Comparison of ENCODE assay signal across 9 mouse cellular contexts in the genomic region with DNA sequence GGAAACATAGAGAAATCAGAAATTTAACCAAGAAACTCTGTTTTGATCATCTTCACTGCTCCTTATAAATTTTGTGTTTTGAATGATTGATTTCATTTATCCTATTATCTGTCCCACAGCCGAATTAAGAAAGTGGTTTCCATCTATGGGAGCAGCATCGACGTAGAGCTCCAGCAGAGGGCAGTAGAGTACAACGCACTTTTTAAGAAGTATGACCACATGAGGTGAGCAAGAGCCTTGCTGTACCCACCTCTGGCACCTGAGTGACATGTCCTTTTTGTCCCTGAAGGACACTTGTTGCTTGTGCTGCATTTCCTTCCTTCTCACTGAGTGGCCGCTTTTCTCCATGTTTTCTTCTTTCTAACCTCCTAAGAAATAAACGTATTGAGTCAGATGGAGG. TPM values are rescaled to one million over a fixed set of nuclear protein-coding genes. Genes with fewer than 3 reads are reported as not detected.
DNase-seq lines count a peak whose midpoint lies in the region; ATAC-seq and TF ChIP-seq lines count a peak whose summit lies in the region.
"Had no signal": no experiment of that assay in that cellular context is flagged by ENCODE, and none has a peak within 500 bp of the region (broad histone marks: within the 10 kb centered on the region; RNA-seq: fewer than 3 reads in every experiment).

No protein-coding gene starts in this region.

- H3K27ac ChIP-seq in forebrain, embryonic 13.5 days: no peak overlapping the region
- no peak overlapping the region for H3K27ac ChIP-seq in forebrain, embryonic 12.5 days
- H3K27ac ChIP-seq in layer of hippocampus, adult 2 months: no peak overlapping the region
- H3K27ac ChIP-seq in lung, postnatal 0 days (ENCODE audit: low read length): no peak overlapping the region
- no peak overlapping the region for H3K27ac ChIP-seq in small intestine, adult 2 months (ENCODE audit: insufficient read depth, low read depth, low read length)
- H3K27ac ChIP-seq: lung, embryonic 15.5 days had no signal

- H3K9ac ChIP-seq in forebrain, embryonic 13.5 days: no peak overlapping the region
- no peak overlapping the region for H3K9ac ChIP-seq in forebrain, embryonic 12.5 days
- no peak overlapping the region for H3K9ac ChIP-seq in lung, postnatal 0 days (replicated peaks; ENCODE audit: low read depth)
- H3K9ac ChIP-seq: lung, embryonic 15.5 days had no signal

- no peaks in the 10 kb centered on the region for H3K27me3 ChIP-seq in forebrain, embryonic 13.5 days
- no peaks in the 10 kb centered on the region for H3K27me3 ChIP-seq in forebrain, embryonic 12.5 days
- H3K27me3 ChIP-seq in lung, postnatal 0 days (replicated peaks; ENCODE audit: insufficient read depth, low read length): no peaks in the 10 kb centered on the region
- H3K27me3 ChIP-seq in small intestine, adult 2 months (ENCODE audit: control insufficient read depth, insufficient read depth, low read length): no peaks in the 10 kb centered on the region
- H3K27me3 ChIP-seq: lung, embryonic 15.5 days had no signal

- no peak for TF ChIP-seq POLR2A in small intestine, adult 2 months (IDR thresholded peaks at IDR 0.05; ENCODE audit: low read depth, low read length)

- H3K4me3 ChIP-seq in forebrain, embryonic 13.5 days: no peak overlapping the region
- no peak overlapping the region for H3K4me3 ChIP-seq in forebrain, embryonic 12.5 days (replicated peaks)
- no peak overlapping the region for H3K4me3 ChIP-seq in layer of hippocampus, adult 2 months
- no peak overlapping the region for H3K4me3 ChIP-seq in lung, postnatal 0 days (ENCODE audit: low read depth, low read length)
- H3K4me3 ChIP-seq in small intestine, adult 2 months (ENCODE audit: low read depth, low read length): no peak overlapping the region
- H3K4me3 ChIP-seq: lung, embryonic 15.5 days had no signal

- peaks cover 68% of the 10 kb centered on the region for H3K36me3 ChIP-seq in forebrain, embryonic 13.5 days (ENCODE audit: poor library complexity, severe bottlenecking)
- H3K36me3 ChIP-seq in forebrain, embryonic 12.5 days (replicated peaks): peaks cover 67% of the 10 kb centered on the region
- peaks cover 41% of the 10 kb centered on the region; the same call in 1 of the 2 replicates for H3K36me3 ChIP-seq in lung, postnatal 0 days (ENCODE audit: insufficient read depth, low read length)
- peaks cover 58% of the 10 kb centered on the region for H3K36me3 ChIP-seq in small intestine, adult 2 months (ENCODE audit: control insufficient read depth, insufficient read depth, low read length)

- 0 out of 2 replicates have a peak, but pooled peaks have one; percentile 27 for ATAC-seq in forebrain, embryonic 13.5 days
- ATAC-seq in forebrain, embryonic 12.5 days (ENCODE audit: low FRiP score): no peak
- peak; percentile 65 for ATAC-seq in lung, postnatal 0 days

- TF ChIP-seq CTCF in layer of hippocampus, adult 2 months (conservative IDR thresholded peaks at IDR 0.05): peak; percentile 95
- TF ChIP-seq CTCF in lung, postnatal 0 days (IDR thresholded peaks at IDR 0.05): peak; percentile 92
- TF ChIP-seq CTCF in small intestine, adult 2 months (IDR thresholded peaks at IDR 0.05; ENCODE audit: extremely low read depth, insufficient read length, insufficient replicate concordance, low read depth, low read length): peak; percentile 78; the same call in 1 of the 2 replicates

- no peak overlapping the region for H3K4me2 ChIP-seq in forebrain, embryonic 13.5 days
- no peak overlapping the region for H3K4me2 ChIP-seq in forebrain, embryonic 12.5 days
- no peak overlapping the region for H3K4me2 ChIP-seq in lung, postnatal 0 days (replicated peaks; ENCODE audit: low read depth, low read length)
- H3K4me2 ChIP-seq: lung, embryonic 15.5 days had no signal

- no peaks in the 10 kb centered on the region for H3K4me1 ChIP-seq in forebrain, embryonic 13.5 days
- H3K4me1 ChIP-seq in forebrain, embryonic 12.5 days: no peaks in the 10 kb centered on the region
- no peaks in the 10 kb centered on the region for H3K4me1 ChIP-seq in lung, postnatal 0 days (ENCODE audit: insufficient read depth, low read depth, low read length)
- peaks cover 2% of the 10 kb centered on the region; the same call in 1 of the 2 replicates for H3K4me1 ChIP-seq in small intestine, adult 2 months (ENCODE audit: control insufficient read depth, insufficient read depth, insufficient read length, low read length)
- H3K4me1 ChIP-seq: lung, embryonic 15.5 days had no signal

- no peaks in the 10 kb centered on the region for H3K9me3 ChIP-seq in forebrain, embryonic 13.5 days (replicated peaks)
- no peaks in the 10 kb centered on the region for H3K9me3 ChIP-seq in forebrain, embryonic 12.5 days
- H3K9me3 ChIP-seq in lung, postnatal 0 days (ENCODE audit: low read length): no peaks in the 10 kb centered on the region
- H3K9me3 ChIP-seq: lung, embryonic 15.5 days had no signal

- 46% methylated on average over 6 of the region's 6 CpGs for WGBS in forebrain, embryonic 13.5 days
- 45% methylated on average over 6 of the region's 6 CpGs for WGBS in forebrain, embryonic 12.5 days
- WGBS in lung, postnatal 0 days: 42% methylated on average over 6 of the region's 6 CpGs
- WGBS in small intestine, adult 2 months: 32% methylated on average over 6 of the region's 6 CpGs

- peak; percentile 45 for DNase-seq in Muller cell, postnatal 12 days (ENCODE audit: inconsistent ontology term)
- DNase-seq in cerebellum, adult 9-10 months: peak; percentile 81
- DNase-seq in gastrocnemius, postnatal 10 days: peak; percentile 50
- DNase-seq in layer of hippocampus, adult 2 months (ENCODE audit: low spot score in 2 of 2): peak; percentile 61 to 67
- peak; percentile 89 for DNase-seq in lung, postnatal 0 days (ENCODE audit: low spot score)

- no peak for TF ChIP-seq EP300 in lung, postnatal 0 days (IDR thresholded peaks at IDR 0.05)

RNA-seq across cellular contexts. Expression of a gene that starts 14.9 kb away (rescaled TPM):
- 3.1 and 3.4 TPM in 2 replicates for polyA plus RNA-seq in forebrain, embryonic 13.5 days (2015; fragmentation: Nextera tagmentation; extraction: Ambion mirVana)
- polyA plus RNA-seq in forebrain, embryonic 12.5 days (2016; fragmentation: Nextera tagmentation; extraction: Ambion mirVana): 3.1 and 3.9 TPM in 2 replicates
- 1 to 10 TPM; 3.0 to 5.2 TPM for total RNA-seq in gastrocnemius, postnatal 10 days (2021)
- 10 to 100 TPM; 26.9 to 28.5 TPM for total RNA-seq in layer of hippocampus, adult 2 months (2021)
- polyA plus RNA-seq in lung, postnatal 0 days (2015; fragmentation: Nextera tagmentation; extraction: Ambion mirVana): 1.4 and 1.5 TPM in 2 replicates
- polyA plus RNA-seq in small intestine, adult 2 months (2012; rRNA removed): 6.0 and 25.0 TPM in 2 replicates
